Mouse (Mus musculus) T-helper 1 cell (primary cell): ENCODE measurements around the gene H2-DMb2.

ENCODE experiments used
- in situ Hi-C: fragments of 300-600 bp; cut with MboI, MseI; formaldehyde crosslinking; loops from one replicate; pipeline ENCODE4 v1.15.1; 2025; ENCODE audit warnings: high pct_unique_total_duplicates

H2-DMb2 gene

GRCm38 (mm10) chr17:34179019-34179418 is 35.9 kb downstream of the H2-DMb2 start:
- in situ Hi-C loops = loop anchor here (25.0 kb wide), 1 partner anchor 1683 kb away; the partner anchor contains the start of genes Nrm and Ppp1r18

DNA sequence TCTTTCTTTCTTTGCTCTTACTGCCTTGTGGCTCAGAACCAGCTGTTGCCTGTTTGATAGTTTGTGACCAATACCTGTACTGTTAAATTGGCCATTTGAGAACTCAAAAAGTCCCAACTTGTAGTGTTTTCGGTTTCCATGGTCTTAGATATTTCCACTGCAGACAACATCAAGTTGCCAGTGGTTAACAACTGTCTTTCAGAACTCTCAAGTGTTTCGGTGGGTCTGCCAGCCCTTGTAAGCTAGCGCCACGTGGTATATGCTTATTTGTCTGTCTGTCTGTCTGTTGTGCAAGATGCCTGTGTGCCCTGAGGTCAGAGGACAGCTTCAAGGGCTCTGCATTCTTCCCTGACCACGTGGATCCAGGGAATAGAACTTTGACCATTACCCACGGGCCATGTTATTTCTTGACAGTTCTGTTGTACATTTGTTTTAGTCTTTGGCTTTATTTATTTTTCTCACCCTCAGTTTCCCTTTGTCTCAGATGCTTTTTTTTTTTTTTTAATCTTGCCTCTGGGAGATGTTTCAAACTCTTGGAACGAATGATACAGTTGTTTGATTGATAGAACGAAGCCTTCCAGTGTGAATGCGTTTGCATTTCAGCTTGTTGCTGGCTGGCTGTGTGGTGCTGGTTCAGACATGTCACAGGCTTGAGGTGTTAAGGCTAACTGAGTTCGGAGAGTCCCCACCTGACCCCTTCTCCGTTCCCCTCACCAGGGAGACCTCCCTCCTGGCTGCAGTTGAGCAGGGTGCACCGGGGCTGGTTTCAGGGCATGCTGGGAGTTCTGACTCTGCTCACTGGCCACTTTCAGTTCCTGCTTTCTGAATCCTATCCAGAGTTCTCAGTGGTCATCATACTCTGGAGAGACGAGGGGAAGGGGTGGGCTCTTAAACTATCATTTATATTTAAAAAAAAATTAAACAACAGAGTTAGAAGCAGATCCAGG is 37.1 kb downstream of the H2-DMb2 start:
- in situ Hi-C loops = loop anchor here (5.0 to 25.0 kb wide), 2 partner anchors 57 to 1682 kb away; partner anchors contain the start of genes H2-Ob, Nrm and Ppp1r18

- in situ Hi-C loops = loop anchor here (5.0 to 25.0 kb wide), 2 partner anchors 54 to 1679 kb away; partner anchors contain the start of genes H2-Ob, Nrm and Ppp1r18
Measured at GRCm38 (mm10) chr17:34183564-34184219, 40.6 kb downstream of the H2-DMb2 start.

DNA sequence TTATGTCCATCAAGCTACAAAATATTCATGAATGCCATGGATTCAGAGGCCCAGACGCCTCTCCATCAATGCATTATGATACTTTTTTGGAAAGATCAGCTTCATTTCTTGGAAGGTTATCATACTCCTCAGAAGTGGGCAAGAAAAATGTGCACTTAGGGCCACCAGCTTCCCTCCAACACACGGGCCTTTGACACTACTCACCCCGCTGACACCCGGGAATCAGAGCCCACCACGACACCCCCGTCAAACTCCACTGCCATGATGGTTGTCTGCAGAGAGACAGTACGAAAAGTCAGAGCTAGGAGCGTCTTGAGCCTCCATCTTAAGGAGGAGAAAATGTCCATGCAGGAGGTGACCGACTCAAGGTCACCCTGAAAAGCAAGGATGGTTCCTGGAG is 42.4 kb downstream of the H2-DMb2 start:
- in situ Hi-C loops = loop anchor here (25.0 kb wide), 1 partner anchor 1677 kb away; the partner anchor contains the start of genes Nrm and Ppp1r18

DNA sequence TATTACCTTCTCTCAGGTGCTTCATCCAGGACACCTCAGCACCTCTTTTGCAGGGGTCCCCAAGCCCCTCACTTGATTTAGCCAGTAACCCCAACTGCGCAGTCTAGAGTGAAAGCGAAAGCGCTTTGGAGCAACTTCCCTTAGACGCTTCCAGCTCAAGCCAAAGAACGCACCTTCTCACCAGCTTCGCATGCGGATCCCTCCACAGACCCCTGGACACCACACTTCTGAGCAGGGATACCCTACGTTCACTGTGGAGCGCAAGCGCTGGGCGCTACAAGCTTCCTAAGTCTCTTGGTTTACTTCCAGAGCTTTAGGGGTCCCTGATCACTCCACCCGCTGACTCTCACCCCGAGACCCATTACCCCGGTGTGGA is 43.8 kb downstream of the H2-DMb2 start:
- in situ Hi-C loops = loop anchor here (25.0 kb wide), 1 partner anchor 1675 kb away; the partner anchor contains the start of genes Nrm and Ppp1r18

GRCm38 (mm10) chr17:34187261-34187916 is 44.3 kb downstream of the H2-DMb2 start, which contains the start of the genes Tap1 and Psmb9:
Tap1 (plus strand) TSS chr17:34187553.
Psmb9 (minus strand) TSS chr17:34187764.
- in situ Hi-C loops = loop anchor here (25.0 kb wide), 1 partner anchor 1675 kb away; the partner anchor contains the start of genes Nrm and Ppp1r18

DNA sequence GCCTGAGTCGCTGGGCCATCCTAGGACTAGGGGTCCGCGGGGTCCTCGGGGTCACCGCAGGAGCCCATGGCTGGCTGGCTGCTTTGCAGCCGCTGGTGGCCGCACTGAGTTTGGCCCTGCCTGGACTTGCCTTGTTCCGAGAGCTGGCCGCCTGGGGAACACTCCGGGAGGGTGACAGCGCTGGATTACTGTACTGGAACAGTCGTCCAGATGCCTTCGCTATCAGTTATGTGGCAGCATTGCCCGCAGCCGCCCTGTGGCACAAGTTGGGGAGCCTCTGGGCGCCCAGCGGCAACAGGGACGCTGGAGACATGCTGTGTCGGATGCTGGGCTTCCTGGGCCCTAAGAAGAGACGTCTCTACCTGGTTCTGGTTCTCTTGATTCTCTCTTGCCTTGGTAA is 44.9 kb downstream of the H2-DMb2 start:
- in situ Hi-C loops = loop anchor here (25.0 kb wide), 1 partner anchor 1674 kb away; the partner anchor contains the start of genes Nrm and Ppp1r18

GRCm38 (mm10) chr17:34188986-34189385 is 45.9 kb downstream of the H2-DMb2 start:
- in situ Hi-C loops = loop anchor here (25.0 kb wide), 1 partner anchor 1673 kb away; the partner anchor contains the start of genes Nrm and Ppp1r18

GRCm38 (mm10) chr17:34192852-34193251 is 49.7 kb downstream of the H2-DMb2 start:
- in situ Hi-C loops = loop anchor here (10.0 to 25.0 kb wide), 2 partner anchors 508 to 1669 kb away; partner anchors contain the start of genes Hnrnpm, Nrm and Ppp1r18

DNA sequence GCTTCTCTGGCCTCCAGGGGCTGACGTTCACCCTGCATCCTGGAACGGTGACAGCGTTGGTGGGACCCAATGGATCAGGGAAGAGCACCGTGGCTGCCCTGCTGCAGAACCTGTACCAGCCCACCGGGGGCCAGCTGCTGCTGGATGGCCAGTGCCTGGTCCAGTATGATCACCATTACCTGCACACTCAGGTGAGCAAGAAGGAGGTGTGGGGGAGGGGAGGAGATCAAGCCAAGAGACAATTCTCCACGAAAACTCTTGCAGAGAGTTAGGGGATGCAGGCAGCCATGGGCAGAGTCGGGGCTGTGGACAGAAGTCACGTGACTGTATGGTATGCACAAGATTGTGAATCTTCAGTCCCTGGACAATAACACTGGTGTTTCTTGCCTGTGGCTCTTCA is 50.4 kb downstream of the H2-DMb2 start:
- in situ Hi-C loops = loop anchor here (10.0 to 25.0 kb wide), 2 partner anchors 509 to 1669 kb away; partner anchors contain the start of genes Hnrnpm, Nrm and Ppp1r18

DNA sequence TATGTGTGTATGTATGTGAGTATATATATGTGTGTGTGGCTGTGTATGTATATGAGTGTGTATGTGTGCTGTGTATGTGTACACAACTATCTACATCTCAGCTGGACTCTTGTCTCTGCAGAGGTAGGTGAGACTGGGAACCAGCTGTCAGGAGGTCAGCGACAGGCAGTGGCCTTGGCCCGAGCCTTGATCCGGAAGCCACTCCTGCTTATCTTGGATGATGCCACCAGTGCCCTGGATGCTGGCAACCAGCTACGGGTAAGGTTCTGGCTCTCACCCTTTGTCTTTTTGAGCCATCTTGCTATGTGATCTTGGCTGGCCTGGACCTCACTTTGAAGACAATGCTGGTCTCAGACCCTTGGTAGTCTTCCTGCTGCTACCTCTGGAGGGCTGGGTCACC is 51.6 kb downstream of the H2-DMb2 start:
- in situ Hi-C loops = loop anchor here (10.0 to 25.0 kb wide), 2 partner anchors 510 to 1668 kb away; partner anchors contain the start of genes Hnrnpm, Nrm and Ppp1r18

DNA sequence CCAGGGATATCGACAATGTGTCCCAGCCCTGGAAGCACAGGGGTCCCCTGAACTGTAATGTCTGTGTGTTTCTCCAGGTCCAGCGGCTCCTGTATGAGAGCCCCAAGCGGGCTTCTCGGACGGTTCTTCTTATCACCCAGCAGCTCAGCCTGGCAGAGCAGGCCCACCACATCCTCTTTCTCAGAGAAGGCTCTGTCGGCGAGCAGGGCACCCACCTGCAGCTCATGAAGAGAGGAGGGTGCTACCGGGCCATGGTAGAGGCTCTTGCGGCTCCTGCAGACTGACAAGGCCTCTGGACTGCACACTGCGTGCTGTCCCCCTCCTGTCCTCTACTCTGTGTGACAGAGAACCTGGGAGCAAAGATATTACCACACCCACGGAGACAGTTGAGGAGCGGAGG is 53.4 kb downstream of the H2-DMb2 start:
- in situ Hi-C loops = loop anchor here (10.0 to 25.0 kb wide), 2 partner anchors 512 to 1666 kb away; partner anchors contain the start of genes Hnrnpm, Nrm and Ppp1r18

- in situ Hi-C loops = loop anchor here (10.0 to 25.0 kb wide), 2 partner anchors 512 to 1665 kb away; partner anchors contain the start of genes Hnrnpm, Nrm and Ppp1r18
Measured at GRCm38 (mm10) chr17:34196941-34197894, 54.1 kb downstream of the H2-DMb2 start, which contains the start of gene Psmb8. Psmb8 (plus strand) TSS chr17:34197721.

DNA sequence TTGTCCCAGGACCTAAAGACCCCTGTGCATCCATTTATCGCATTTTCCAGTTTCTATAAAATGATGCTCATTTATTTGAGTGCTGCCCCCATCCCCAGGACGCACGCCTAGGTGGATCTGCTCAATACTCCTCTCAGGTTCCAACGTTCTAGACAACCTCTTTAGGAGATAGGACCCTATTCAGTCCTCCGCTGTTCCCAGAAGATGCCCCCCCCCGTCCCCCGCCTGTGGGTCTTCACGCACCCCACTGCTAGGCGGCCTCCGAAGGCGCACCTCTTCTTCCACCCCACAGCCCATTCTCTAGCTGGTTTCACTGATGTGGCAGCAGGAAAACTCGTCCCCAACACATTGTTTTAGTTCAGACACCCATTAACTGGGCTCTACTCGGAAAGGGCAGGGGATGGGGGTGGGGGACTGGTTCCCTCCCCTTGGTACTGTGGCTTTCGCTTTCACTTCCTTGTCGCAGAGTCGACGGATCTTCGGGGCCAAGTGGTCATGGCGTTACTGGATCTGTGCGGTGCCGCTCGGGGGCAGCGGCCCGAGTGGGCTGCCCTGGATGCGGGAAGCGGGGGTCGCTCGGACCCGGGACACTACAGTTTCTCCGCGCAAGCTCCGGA is 54.9 kb downstream of the H2-DMb2 start:
- in situ Hi-C loops = loop anchor here (10.0 to 25.0 kb wide), 2 partner anchors 513 to 1664 kb away; partner anchors contain the start of genes Hnrnpm, Nrm and Ppp1r18

GRCm38 (mm10) chr17:34198521-34198912 is 55.4 kb downstream of the H2-DMb2 start:
- in situ Hi-C loops = loop anchor here (10.0 to 25.0 kb wide), 2 partner anchors 514 to 1664 kb away; partner anchors contain the start of genes Hnrnpm, Nrm and Ppp1r18

GRCm38 (mm10) chr17:34199050-34199619 is 56.0 kb downstream of the H2-DMb2 start:
- in situ Hi-C loops = loop anchor here (10.0 to 25.0 kb wide), 2 partner anchors 514 to 1663 kb away; partner anchors contain the start of genes Hnrnpm, Nrm and Ppp1r18

GRCm38 (mm10) chr17:34200047-34200446 is 56.9 kb downstream of the H2-DMb2 start:
- in situ Hi-C loops = no loop called here
